Mouse (Mus musculus) T-helper 2 cell (primary cell): ENCODE results near the gene Klb.

ENCODE experiments used
- in situ Hi-C: fragments of 300-600 bp; cut with MboI, MseI; formaldehyde crosslinking; loops from one replicate; pipeline ENCODE4 v1.15.1; 2025; ENCODE audit warnings: high pct_unique_total_duplicates

The Klb gene

GRCm38 (mm10) chr5:65371551-65371950, 23.4 kb downstream of the Klb start:
- in situ Hi-C loops = no loop called here

DNA sequence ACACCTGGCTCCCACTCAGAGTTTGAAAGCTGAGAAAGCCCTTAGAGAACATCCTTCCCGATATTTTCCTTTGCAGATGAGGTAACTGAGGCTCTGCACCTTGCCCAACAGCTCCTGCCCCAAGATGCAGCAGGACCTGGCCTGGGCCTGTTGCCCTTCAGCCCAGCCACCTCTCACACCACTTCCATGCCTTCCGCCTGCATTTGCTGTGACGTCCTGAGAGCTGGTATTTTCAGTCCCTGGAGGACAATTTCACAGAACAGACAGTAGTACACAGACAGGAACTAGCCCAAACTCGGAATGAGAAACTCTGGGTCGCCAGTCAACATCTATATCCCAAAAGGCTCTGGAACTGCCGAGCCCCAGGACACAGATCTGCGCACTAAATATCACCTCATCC, 26.6 kb downstream of the Klb start:
- in situ Hi-C loops = no loop called here

- in situ Hi-C loops = no loop called here
These were observed 37.6 kb downstream of the Klb start for GRCm38 (mm10) chr5:65385704-65386103.

DNA sequence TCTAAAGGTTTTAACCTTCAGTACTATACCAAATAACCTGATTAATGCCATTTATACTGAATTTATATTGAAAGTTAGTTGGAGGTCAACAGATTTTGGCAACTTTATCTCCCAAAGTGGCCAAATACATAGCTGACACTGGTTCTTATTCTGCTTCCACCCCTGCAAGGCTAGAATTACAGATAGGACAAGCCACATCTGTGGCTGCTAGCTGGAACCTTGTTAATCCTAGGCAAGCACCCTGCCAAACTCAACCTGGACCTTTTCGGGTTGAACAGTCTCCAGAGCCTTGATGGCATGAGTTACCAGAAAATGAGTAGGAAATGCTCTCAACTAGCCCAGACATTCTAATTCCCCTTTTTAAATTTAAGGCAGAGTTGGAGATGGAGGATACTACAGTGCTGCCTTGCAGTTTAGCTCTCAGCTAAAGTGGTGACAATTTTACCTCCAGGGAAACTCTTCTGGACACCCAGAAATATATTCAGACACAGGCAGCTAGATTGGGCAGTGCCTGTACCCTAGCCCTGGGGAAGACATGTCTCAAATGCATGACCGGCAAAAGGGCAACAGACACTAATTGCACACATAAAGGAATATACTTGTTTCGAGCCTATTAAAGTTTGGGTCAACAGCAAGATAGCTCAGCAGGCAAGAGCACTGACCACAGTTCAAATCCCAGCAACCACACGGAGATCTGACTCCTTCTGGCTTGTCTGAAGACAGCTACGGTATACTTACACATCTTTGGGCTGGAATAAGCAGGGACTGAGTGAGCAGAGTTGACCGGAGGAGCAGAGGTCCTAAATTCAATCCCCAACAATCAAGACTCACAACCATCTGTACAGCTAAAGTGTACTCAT, 39.1 kb downstream of the Klb start:
- in situ Hi-C loops = no loop called here

GRCm38 (mm10) chr5:65390648-65391644, 42.8 kb downstream of the Klb start, which contains the start of the genes Rpl9 and Lias:
Gene Rpl9 (minus strand): TSS chr5:65391444.
Gene Lias (plus strand): TSS chr5:65391497.
- in situ Hi-C loops = no loop called here

GRCm38 (mm10) chr5:65391753-65392152, 43.6 kb downstream of the Klb start:
- in situ Hi-C loops = no loop called here

GRCm38 (mm10) chr5:65394425-65394824, 46.3 kb downstream of the Klb start:
- in situ Hi-C loops = no loop called here

DNA sequence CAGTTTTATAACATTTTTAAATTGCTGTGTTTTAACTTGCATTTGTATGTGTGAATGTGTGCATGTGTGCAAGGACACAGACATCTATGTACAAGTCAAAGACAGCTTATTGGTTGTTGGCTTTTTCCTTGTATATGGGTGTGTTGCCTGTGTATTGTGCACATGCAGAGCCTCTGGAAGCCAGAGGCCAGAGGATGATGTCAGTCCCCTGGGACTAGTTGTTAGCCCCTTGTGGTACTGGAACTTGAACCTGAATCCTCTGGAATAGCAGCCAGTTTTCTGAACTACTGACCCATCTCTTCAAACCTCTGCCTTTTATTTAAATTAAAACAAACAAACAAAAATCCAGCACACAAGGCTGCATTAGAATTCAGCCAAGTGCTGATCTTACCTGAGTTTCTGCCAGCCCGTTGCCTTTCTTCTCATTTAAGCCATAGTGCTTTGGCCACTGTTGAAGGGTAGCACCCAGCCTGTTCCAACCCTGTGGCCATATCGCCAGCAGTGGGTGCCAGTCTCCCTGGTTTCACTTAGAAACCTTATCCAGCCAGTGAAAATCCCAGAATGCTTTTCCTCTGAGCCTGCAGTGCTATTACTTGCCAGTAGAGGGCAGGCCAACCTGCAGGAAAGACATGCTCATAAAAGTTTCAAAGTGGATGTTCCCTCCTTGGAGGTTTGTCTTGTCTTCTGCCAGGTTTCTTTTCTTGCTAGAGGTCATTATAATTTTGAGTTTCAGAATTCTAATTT, 53.3 kb downstream of the Klb start:
- in situ Hi-C loops = no loop called here

DNA sequence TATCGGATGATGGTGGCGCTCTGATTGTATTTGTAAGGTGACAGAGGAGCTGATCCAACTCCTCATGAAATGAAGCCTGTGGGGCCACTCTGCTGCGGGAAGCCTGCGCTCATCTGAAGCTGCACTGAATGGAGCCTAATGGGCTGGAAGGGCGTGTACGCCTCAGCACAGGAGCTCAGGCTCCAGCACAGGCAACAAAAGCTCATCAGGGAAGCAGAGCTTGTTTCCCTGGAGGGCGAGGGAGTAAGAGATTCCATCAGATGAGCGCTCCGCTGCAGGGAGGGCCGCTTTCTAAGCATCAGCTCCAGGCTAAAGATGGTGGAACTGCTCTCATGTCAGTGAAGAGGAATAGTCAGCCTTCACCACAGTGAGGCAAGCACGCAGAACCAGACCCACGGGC, 59.9 kb downstream of the Klb start:
- in situ Hi-C loops = no loop called here

DNA sequence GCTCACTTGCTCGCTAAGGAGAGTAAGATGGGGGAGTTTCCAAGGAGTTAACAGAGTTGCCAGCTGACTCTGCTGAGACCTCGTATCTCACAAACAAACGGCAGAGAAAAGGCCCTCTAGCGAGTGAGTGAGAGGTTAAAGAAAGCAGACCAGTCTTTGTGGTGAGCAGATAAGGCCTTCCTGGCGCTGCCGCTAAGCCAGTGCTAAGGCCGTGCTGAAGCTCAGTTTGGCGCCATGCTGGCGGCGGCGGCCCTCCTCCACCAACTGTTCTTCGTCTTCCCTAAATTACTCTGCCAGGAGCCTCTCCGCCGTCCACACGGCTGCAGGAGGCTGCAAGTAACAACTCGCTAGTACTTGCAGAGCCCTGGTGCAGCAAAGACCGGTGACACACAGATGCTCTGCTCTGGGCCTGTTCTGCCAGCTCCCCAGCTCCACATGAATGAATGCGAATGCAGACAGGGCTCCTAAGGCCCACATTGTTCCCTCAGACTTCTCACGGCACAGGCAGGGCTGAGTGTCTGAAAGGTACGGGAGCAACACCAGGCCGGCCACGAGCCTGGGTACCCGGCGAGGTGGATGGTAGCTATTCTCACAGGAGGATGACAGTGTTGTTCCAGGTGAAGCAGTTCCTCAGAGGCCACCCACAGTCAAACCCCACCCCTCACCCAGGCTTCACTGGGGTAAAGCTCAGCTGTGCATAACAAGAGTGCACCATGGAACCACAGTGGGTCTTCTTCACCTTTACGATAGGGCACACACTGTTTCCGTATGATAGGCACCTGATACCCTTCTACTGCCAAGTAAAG, 67.7 kb downstream of the Klb start:
- in situ Hi-C loops = no loop called here

GRCm38 (mm10) chr5:65419136-65419535, 71.0 kb downstream of the Klb start:
- in situ Hi-C loops = no loop called here

DNA sequence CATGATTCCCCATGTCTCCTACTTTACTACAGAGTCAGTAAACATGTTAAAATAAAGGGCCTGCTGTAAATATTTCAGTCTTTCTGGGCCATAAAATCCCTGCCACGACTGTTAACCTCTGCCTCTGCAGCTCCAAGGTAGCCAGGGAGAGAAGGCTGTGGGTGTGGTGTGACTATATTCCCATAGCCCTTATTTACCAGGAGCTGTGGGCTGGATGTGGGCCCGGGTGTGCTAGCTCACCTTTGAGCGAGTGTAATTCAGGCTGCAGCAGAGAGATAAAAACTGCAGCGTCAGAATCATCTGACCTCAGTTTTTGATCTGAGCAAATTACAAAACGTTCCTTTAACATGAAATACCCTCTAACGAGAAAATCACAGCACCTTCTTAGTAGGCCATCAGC, 72.7 kb downstream of the Klb start:
- in situ Hi-C loops = no loop called here

- in situ Hi-C loops = no loop called here
These were observed 74.7 kb downstream of the Klb start for GRCm38 (mm10) chr5:65422803-65423202.

- in situ Hi-C loops = no loop called here
These were observed 76.1 kb downstream of the Klb start for GRCm38 (mm10) chr5:65424215-65424614.

- in situ Hi-C loops = no loop called here
These were observed 77.1 kb downstream of the Klb start for GRCm38 (mm10) chr5:65425251-65425650.

- in situ Hi-C loops = no loop called here
These were observed 80.2 kb downstream of the Klb start for GRCm38 (mm10) chr5:65428321-65428720.

- in situ Hi-C loops = no loop called here
These were observed 81.3 kb downstream of the Klb start for GRCm38 (mm10) chr5:65429441-65429840.
